Mouse (Mus musculus): ENCODE measurements around the gene Batf.

GRCm38 (mm10) chr12:85641564-85641931 lies 44.9 kb upstream of the Batf start:
- TF ChIP-seq EP300 (IDR thresholded peaks at IDR 0.05; ENCODE audit: insufficient read depth, low read depth, low read length) = no peak
- no peak for TF ChIP-seq POLR2A (IDR thresholded peaks at IDR 0.05; ENCODE audit: insufficient read depth, low read depth, low read length)

All from heart, adult 2 months (tissue).